Mouse (Mus musculus): ENCODE results near the gene Plekha1.

- TF ChIP-seq CTCF (IDR thresholded peaks at IDR 0.05; ENCODE audit: extremely low read depth, insufficient read depth, low read length) = no peak
- no peak for TF ChIP-seq POLR2A (IDR thresholded peaks at IDR 0.05; ENCODE audit: extremely low read depth, insufficient read depth, low read length)
These were observed 80.2 kb downstream of the Plekha1 start for GRCm38 (mm10) chr7:130945730-130946129.
